Mouse (Mus musculus): ENCODE measurements around the gene Git1. TPM values are rescaled to one million over a fixed set of nuclear protein-coding genes. Genes with fewer than 3 reads are reported as not detected.

The Git1 gene
- total RNA-seq, 2 experiments from 2014 or later, result 13.6 to 37.5 TPM

- ATAC-seq (replicated peaks; ENCODE audit: low FRiP score, low TSS enrichment, poor library complexity, severe bottlenecking), result no peak
Observed at GRCm38 (mm10) chr11:77476216-77476615, 17.1 kb upstream of the Git1 start.

- no peak for ATAC-seq (replicated peaks; ENCODE audit: low FRiP score, low TSS enrichment, poor library complexity, severe bottlenecking)
Observed at GRCm38 (mm10) chr11:77476895-77477294, 16.5 kb upstream of the Git1 start.

- ATAC-seq (replicated peaks; ENCODE audit: low FRiP score, low TSS enrichment, poor library complexity, severe bottlenecking), result no peak
Observed at GRCm38 (mm10) chr11:77483043-77483442, 10.3 kb upstream of the Git1 start.

GRCm38 (mm10) chr11:77483510-77484255 lies 9.7 kb upstream of the Git1 start:
- no peak for ATAC-seq (replicated peaks; ENCODE audit: low FRiP score, low TSS enrichment, poor library complexity, severe bottlenecking)

GRCm38 (mm10) chr11:77485229-77485628 lies 8.1 kb upstream of the Git1 start:
- no peak for ATAC-seq (replicated peaks; ENCODE audit: low FRiP score, low TSS enrichment, poor library complexity, severe bottlenecking)

- no peak for ATAC-seq (replicated peaks; ENCODE audit: low FRiP score, low TSS enrichment, poor library complexity, severe bottlenecking)
Observed at GRCm38 (mm10) chr11:77486798-77487197, 6.6 kb upstream of the Git1 start.

GRCm38 (mm10) chr11:77488771-77489581 lies 4.4 kb upstream of the Git1 start:
- ATAC-seq (replicated peaks; ENCODE audit: low FRiP score, low TSS enrichment, poor library complexity, severe bottlenecking), result no peak

- ATAC-seq (replicated peaks; ENCODE audit: low FRiP score, low TSS enrichment, poor library complexity, severe bottlenecking), result no peak
Observed at GRCm38 (mm10) chr11:77489591-77490235, 3.6 kb upstream of the Git1 start, which contains the start of gene Ankrd13b. Ankrd13b (minus strand) TSS chr11:77489678.

GRCm38 (mm10) chr11:77490451-77490850 lies 2.9 kb upstream of the Git1 start:
- no peak for ATAC-seq (replicated peaks; ENCODE audit: low FRiP score, low TSS enrichment, poor library complexity, severe bottlenecking)

- ATAC-seq (replicated peaks; ENCODE audit: low FRiP score, low TSS enrichment, poor library complexity, severe bottlenecking), result peak; percentile 60
Observed at GRCm38 (mm10) chr11:77491123-77491501, 2.2 kb upstream of the Git1 start.

- ATAC-seq (replicated peaks; ENCODE audit: low FRiP score, low TSS enrichment, poor library complexity, severe bottlenecking), result peak; percentile 20; the same call in 1 of the 2 replicates
Observed at GRCm38 (mm10) chr11:77491502-77492291, 1.7 kb upstream of the Git1 start.

GRCm38 (mm10) chr11:77492311-77492871 lies 971 bp upstream of the Git1 start:
- no peak for ATAC-seq (replicated peaks; ENCODE audit: low FRiP score, low TSS enrichment, poor library complexity, severe bottlenecking)

- ATAC-seq (replicated peaks; ENCODE audit: low FRiP score, low TSS enrichment, poor library complexity, severe bottlenecking), result peak; percentile 66
Observed at GRCm38 (mm10) chr11:77492911-77493332, 440 bp upstream of the Git1 start.

GRCm38 (mm10) chr11:77494344-77494676 lies 948 bp downstream of the Git1 start:
- ATAC-seq (replicated peaks; ENCODE audit: low FRiP score, low TSS enrichment, poor library complexity, severe bottlenecking), result no peak

- no peak for ATAC-seq (replicated peaks; ENCODE audit: low FRiP score, low TSS enrichment, poor library complexity, severe bottlenecking)
Observed at GRCm38 (mm10) chr11:77494782-77495181, 1.4 kb downstream of the Git1 start.

GRCm38 (mm10) chr11:77495507-77495906 lies 2.1 kb downstream of the Git1 start:
- no peak for ATAC-seq (replicated peaks; ENCODE audit: low FRiP score, low TSS enrichment, poor library complexity, severe bottlenecking)

GRCm38 (mm10) chr11:77497341-77497756 lies 4.0 kb downstream of the Git1 start:
- ATAC-seq (replicated peaks; ENCODE audit: low FRiP score, low TSS enrichment, poor library complexity, severe bottlenecking), result no peak

- ATAC-seq (replicated peaks; ENCODE audit: low FRiP score, low TSS enrichment, poor library complexity, severe bottlenecking), result no peak
Observed at GRCm38 (mm10) chr11:77497851-77498250, 4.5 kb downstream of the Git1 start.

Measured in megakaryocyte-erythroid progenitor cell, adult 5-6 weeks (primary cell).